Mouse (Mus musculus) C2C12 (cell line): ENCODE data around the gene Rsrc1.

Experiments used
- CTCF ChIP-seq: IDR thresholded peaks from one replicate; pipeline ENCODE4 v1.5.1; 2011; ENCODE audit not compliant: control insufficient read depth, insufficient read depth, insufficient read length
- FOSL1 ChIP-seq: IDR thresholded peaks from one replicate; pipeline ENCODE4 v1.8.0; 2011; ENCODE audit warnings: mild to moderate bottlenecking, low read length; ENCODE audit not compliant: poor library complexity, insufficient read depth, severe bottlenecking
- MAX ChIP-seq: IDR thresholded peaks from one replicate; pipeline ENCODE4 v1.6.1; 2011; ENCODE audit warnings: mild to moderate bottlenecking, control low read depth
- MYOD1 ChIP-seq: IDR thresholded peaks from one replicate; pipeline ENCODE4 v1.6.1; 2011; ENCODE audit warnings: low read depth; ENCODE audit not compliant: control insufficient read depth, insufficient read length
- MYOG ChIP-seq: IDR thresholded peaks from one replicate; pipeline ENCODE4 v1.6.1; 2011; ENCODE audit not compliant: control insufficient read depth, insufficient read length; ENCODE audit errors: extremely low read depth
- USF1 ChIP-seq: IDR thresholded peaks from one replicate; pipeline ENCODE4 v1.6.1; 2011; ENCODE audit warnings: low read depth, mild to moderate bottlenecking, control low read depth, moderate library complexity

DNA sequence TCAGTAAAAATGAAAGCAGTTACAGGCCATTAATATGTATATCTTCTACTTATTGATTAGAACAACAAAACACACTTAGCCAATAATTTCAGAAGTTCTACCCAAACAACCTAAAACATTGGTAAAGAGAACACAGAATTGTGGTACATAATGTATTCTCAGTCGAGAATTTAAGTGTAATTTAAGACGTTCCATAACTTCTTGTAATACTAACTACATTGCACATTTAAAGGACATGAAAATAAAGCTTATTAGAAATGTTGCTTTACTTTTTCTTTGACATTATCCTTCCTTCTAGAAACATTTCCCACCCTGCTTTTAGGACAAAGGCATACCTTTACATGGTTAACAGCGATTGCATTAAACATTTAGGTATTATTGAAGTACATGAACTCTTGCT is 2.3 kb downstream of the Rsrc1 start:
- TF ChIP-seq CTCF (no peak), MAX (no peak), MYOD1 (no peak), USF1 (no peak), FOSL1 (no peak), MYOG (no peak)
